Mouse (Mus musculus) limb, embryonic 14.5 days (tissue): ENCODE measurements at regions not wholly inside any gene's neighbourhood (a gene's known extent, or its start where the extent isn't known, plus 50 kb on each side); places are given as distances from the start of the nearest gene placed in this dataset.

Experiments
- ATAC-seq: fragments of 200-750 bp; cut with Nextera tagmentation; 2 replicates; pipeline ENCODE4 v1.8.0; 2017; ENCODE audit warnings: low read depth, moderate number of reproducible peaks, moderate TSS enrichment; ENCODE audit not compliant: low FRiP score
- DNase-seq: peaks from one replicate; pipeline ENCODE4 v3.0.0-alpha.2; 2015; ENCODE audit warnings: low spot score
- H3K27ac ChIP-seq: fragments of 300-500 bp; sonication (generic); replicated peaks from 2 replicates; pipeline ENCODE4 v1.5.1; 2014; ENCODE audit warnings: low read depth, mild to moderate bottlenecking, low read length, moderate library complexity, mixed read lengths
- H3K27me3 ChIP-seq: fragments of 300-500 bp; sonication (generic); 2 replicates; pipeline ENCODE4 v1.6.1; 2014; ENCODE audit warnings: low read length, mixed read lengths; ENCODE audit not compliant: control insufficient read depth, insufficient read depth
- H3K36me3 ChIP-seq: fragments of 300-500 bp; sonication (generic); 2 replicates; pipeline ENCODE4 v1.6.1; 2014; ENCODE audit warnings: mild to moderate bottlenecking, low read length, moderate library complexity, mixed read lengths; ENCODE audit not compliant: control insufficient read depth, insufficient read depth
- H3K4me1 ChIP-seq: fragments of 300-500 bp; sonication (generic); 2 replicates; pipeline ENCODE4 v1.6.1; 2014; ENCODE audit warnings: antibody characterized with exemption, low read length, mixed read lengths; ENCODE audit not compliant: control insufficient read depth, insufficient read depth
- H3K4me2 ChIP-seq: fragments of 300-500 bp; sonication (generic); replicated peaks from 2 replicates; pipeline ENCODE4 v1.6.1; 2014; ENCODE audit warnings: low read depth, mild to moderate bottlenecking, low read length, moderate library complexity; ENCODE audit not compliant: severe bottlenecking
- H3K4me3 ChIP-seq: fragments of 300-500 bp; sonication (generic); replicated peaks from 2 replicates; pipeline ENCODE4 v1.5.1; 2014; ENCODE audit warnings: low read length
- H3K9ac ChIP-seq: fragments of 300-500 bp; sonication (generic); 2 replicates; pipeline ENCODE4 v1.6.1; 2014; ENCODE audit warnings: mild to moderate bottlenecking, low read depth, low read length, moderate library complexity; ENCODE audit not compliant: severe bottlenecking
- H3K9me3 ChIP-seq: fragments of 300-500 bp; sonication (generic); 2 replicates; pipeline ENCODE4 v1.6.1; 2016; ENCODE audit warnings: low read length; ENCODE audit not compliant: control insufficient read depth
- POLR2A ChIP-seq: fragments of 200-500 bp; IDR thresholded peaks from 2 replicates; pipeline ENCODE4 v1.8.0; 2012; ENCODE audit warnings: inconsistent platforms, mild to moderate bottlenecking, moderate library complexity, borderline replicate concordance; ENCODE audit not compliant: insufficient read depth, insufficient read length; ENCODE audit errors: extremely low read depth
- WGBS: fragments of 180-500 bp; shearing (Covaris S2); extraction: QIAGEN DNeasy Blood & Tissue Kit; methylation state at CpG from one replicate; pipeline ENCODE4 v1.1.7; 2014; 5-methylcytosine and 5-hydroxymethylcytosine counted together

DNA sequence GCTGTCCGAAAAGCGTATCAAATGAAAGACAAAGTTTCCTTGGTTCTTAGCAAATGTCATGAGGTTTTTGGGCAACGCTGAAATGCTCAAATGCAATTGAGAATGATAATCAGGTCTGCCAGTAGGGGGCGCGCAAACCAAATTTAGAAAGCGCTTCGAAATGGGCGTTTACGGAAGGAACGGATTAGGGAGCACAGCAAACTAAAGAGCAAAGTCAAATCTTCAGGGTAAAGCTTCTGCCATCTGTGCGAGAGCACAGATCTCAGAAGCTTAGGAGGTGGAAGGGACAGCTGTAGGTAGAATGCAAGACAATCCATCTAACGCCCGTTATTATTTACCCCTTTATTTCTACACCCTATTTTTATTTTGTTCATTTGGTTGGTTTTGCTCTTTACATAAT, 242.7 kb upstream of the Jmjd1c start:
- DNase-seq: peak; percentile 87
- ATAC-seq: peak; percentile 53; the same call in 1 of the 2 replicates
- Histone ChIP-seq H3K36me3 (no peaks in the 10 kb centered on the region), H3K27ac (no peak overlapping the region), H3K9ac (no peak overlapping the region), H3K9me3 (no peaks in the 10 kb centered on the region), H3K27me3 (no peaks in the 10 kb centered on the region), H3K4me3 (no peak overlapping the region), H3K4me2 (0 out of 2 replicates have a peak overlapping the region, but pooled peaks have one; percentile 29), H3K4me1 (no peaks in the 10 kb centered on the region)
- WGBS: 9% methylated on average over 13 of the region's 13 CpGs
- TF ChIP-seq POLR2A: no peak

DNA sequence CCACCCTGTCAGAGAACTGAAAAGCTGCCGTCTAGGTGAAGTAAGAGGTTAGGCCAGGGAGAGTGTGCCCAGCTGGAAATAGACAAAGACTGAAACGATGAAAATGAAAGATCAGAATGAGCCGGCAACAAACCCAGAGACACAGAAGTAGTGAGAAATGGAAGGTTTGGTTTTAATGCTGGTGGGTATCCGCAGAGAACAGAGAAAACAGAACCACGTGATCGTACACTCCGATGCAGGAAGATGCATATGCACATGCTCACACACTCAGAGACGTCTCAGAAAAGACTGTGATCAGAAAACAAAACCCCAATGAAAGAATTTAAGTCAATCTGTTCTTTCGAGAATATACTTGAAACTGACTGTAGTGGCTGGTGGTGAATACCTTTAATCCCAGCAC, 241.0 kb upstream of the Jmjd1c start:
- Histone ChIP-seq H3K9me3 (no peaks in the 10 kb centered on the region), H3K27me3 (no peaks in the 10 kb centered on the region), H3K9ac (no peak overlapping the region), H3K36me3 (no peaks in the 10 kb centered on the region), H3K4me1 (no peaks in the 10 kb centered on the region), H3K4me2 (no peak overlapping the region), H3K4me3 (no peak overlapping the region), H3K27ac (no peak overlapping the region)
- TF ChIP-seq POLR2A: no peak
- DNase-seq (no peak), ATAC-seq (no peak)
- WGBS: 94% methylated on average over 9 of the region's 9 CpGs

DNA sequence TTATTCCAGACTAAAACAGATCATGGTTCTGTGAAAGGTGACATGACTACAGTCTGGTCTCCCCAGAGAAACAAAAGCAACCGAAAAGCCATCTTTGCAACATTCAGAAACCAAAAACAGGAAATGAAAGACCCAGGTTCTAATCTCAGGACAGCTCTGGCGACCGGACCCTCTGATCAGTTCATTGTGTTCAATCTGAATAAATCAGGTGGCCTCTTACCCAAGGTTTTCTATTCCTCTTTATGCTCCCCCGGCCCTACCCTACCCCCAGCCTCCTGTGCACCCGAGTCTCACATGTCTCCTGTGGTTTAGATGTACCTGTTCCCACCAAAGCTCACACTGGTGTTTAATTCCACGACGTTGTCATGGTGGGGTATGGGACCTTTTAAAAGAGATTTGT, 238.6 kb upstream of the Jmjd1c start:
- ATAC-seq: no peak
- no peaks in the 10 kb centered on the region for H3K36me3 ChIP-seq
- H3K27me3 ChIP-seq: no peaks in the 10 kb centered on the region
- no peak overlapping the region for H3K4me3 ChIP-seq
- H3K9ac ChIP-seq: no peak overlapping the region
- 81% methylated on average over 7 of the region's 7 CpGs for WGBS
- TF ChIP-seq POLR2A: no peak
- H3K4me2 ChIP-seq: no peak overlapping the region
- H3K4me1 ChIP-seq: no peaks in the 10 kb centered on the region
- H3K9me3 ChIP-seq: no peaks in the 10 kb centered on the region
- no peak overlapping the region for H3K27ac ChIP-seq
- no peak for DNase-seq

DNA sequence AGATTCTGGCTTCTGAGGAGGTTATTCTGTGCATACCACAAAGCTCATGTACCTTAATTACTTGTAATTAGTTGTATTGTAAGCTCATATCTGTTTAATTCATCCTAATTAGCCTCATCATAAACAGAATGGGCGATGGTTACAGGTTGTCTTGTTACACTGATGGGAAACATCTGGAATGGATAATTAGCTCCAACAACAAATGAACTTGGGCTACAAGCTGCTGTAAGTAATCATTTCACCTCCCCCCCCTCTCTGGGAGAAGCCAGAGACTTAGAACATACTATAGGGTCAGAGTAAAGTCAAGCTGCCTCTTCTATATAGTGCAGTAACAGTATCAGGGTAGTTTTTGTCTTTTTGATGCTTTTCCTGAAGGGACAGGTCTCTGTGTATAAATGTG, 234.5 kb upstream of the Jmjd1c start:
- TF ChIP-seq POLR2A: no peak
- WGBS: 20% methylated on average over 1 of the region's 1 CpGs
- H3K9ac ChIP-seq: no peak overlapping the region
- H3K9me3 ChIP-seq: no peaks in the 10 kb centered on the region
- no peak overlapping the region for H3K4me2 ChIP-seq
- no peaks in the 10 kb centered on the region for H3K36me3 ChIP-seq
- DNase-seq: no peak
- no peaks in the 10 kb centered on the region for H3K27me3 ChIP-seq
- ATAC-seq: no peak
- no peak overlapping the region for H3K27ac ChIP-seq
- no peaks in the 10 kb centered on the region for H3K4me1 ChIP-seq
- no peak overlapping the region for H3K4me3 ChIP-seq

DNA sequence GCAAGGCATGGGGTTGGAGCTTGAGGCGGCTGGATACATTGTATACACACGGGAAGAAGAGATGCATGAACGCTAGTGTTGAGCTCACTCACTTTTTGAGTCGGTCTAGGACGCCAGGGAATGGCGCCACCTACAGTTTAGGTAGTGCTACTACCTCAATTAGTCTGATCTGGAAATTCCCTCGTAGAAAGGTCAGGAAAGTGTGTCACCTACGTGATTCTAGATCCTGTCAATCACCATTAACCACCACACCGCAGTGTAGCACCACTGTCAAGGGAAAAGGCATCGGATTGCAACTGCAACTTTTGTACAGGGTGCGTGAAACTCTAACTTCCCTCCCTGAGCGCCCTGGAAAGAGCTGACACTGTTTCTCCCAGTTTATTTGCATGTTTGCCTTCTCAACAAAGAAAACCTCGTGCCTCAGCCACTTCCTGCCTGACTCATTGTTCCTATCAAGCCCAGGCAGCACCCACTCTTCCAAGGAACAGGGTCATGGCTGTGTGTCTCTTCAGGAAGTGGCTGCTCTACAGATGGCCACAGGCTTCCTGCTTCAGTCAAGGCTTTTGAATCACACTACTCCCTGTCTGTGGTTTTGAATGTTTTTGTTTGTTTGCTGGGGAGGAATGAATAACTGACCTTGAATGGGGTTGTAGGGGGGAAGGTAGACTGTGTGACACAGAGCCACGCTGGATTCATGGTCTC, 231.6 kb upstream of the Jmjd1c start:
- no peaks in the 10 kb centered on the region for H3K27me3 ChIP-seq
- H3K4me2 ChIP-seq: no peak overlapping the region
- H3K4me3 ChIP-seq: no peak overlapping the region
- no peak for TF ChIP-seq POLR2A
- H3K9ac ChIP-seq: no peak overlapping the region
- DNase-seq (peak; percentile 23), ATAC-seq (no peak)
- no peaks in the 10 kb centered on the region for H3K9me3 ChIP-seq
- no peaks in the 10 kb centered on the region for H3K36me3 ChIP-seq
- WGBS: 63% methylated on average over 14 of the region's 14 CpGs
- 0 out of 2 replicates have a peak overlapping the region, but pooled peaks have one; percentile 22 for H3K27ac ChIP-seq
- H3K4me1 ChIP-seq: no peaks in the 10 kb centered on the region
